Mouse (Mus musculus): ENCODE data around the gene Lactb. TPM values are rescaled to one million over a fixed set of nuclear protein-coding genes. Genes with fewer than 3 reads are reported as not detected.

Gene Lactb
- 10.8 and 11.2 TPM in 2 replicates for polyA plus RNA-seq (2015; fragmentation: Nextera tagmentation; extraction: Ambion mirVana)

DNA sequence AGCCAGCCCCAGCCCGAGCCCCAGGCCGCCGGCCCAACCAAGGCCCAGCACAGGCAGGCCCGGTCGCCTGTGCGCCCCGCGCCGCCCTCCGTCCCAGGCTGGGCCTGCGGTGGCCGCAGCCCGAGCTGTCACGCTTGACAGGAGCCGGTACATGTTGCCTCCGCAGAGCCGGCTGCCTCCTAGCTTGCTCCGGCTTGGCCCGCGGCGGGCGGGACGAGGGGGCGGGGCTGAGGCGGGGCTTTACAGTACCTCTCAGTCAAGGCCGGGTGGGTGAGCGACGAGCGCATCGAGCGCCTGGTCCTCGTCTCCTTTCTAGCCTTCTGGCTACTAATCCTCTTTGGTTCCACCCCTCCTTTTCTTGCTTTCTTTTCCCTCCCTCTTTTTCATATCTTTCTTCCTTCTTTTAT lies at the start of gene Lactb:
Gene Lactb (minus strand): TSS at position 246 of the 407 bp plus-strand sequence.
- Histone ChIP-seq H3K27ac (peak within 1 kb of the TSS; percentile 93), H3K4me3 (peak within 1 kb of the TSS; percentile 99), H3K9ac (peak within 1 kb of the TSS; percentile 97), H3K9me3 (no peaks in the 10 kb centered on the region), H3K36me3 (replicated peaks) (peaks cover 10% of the 10 kb centered on the region), H3K27me3 (replicated peaks) (no peaks in the 10 kb centered on the region), H3K4me1 (peaks cover 14% of the 10 kb centered on the region), H3K4me2 (peak within 1 kb of the TSS; percentile 68)
- peak; percentile 99 for ATAC-seq (replicated peaks)
- WGBS, result 0% methylated on average over 29 of the region's 32 CpGs

DNA sequence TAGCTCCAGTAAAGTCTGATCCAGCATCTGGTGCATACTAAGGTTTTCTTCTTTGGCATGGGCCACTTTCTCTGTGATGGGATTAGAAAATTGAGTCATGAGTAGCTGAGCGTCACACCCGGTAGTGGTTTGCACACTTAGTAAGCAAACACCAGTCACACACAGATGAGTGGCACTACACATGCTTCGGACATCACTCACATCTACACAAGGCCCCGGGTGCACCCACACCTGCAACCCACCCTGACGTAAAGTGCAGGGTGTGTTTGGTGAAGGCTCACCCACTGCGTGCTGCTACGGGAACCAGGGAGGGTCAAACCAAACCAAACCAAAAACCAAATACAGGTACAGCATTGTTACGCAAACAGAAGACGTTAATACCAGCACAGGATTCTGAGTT lies 48.1 kb upstream of the Lactb start:
- no peaks in the 10 kb centered on the region for H3K4me1 ChIP-seq
- peaks cover 14% of the 10 kb centered on the region for H3K36me3 ChIP-seq (replicated peaks)
- no peak overlapping the region for H3K4me3 ChIP-seq
- no peak overlapping the region for H3K27ac ChIP-seq
- no peaks in the 10 kb centered on the region for H3K27me3 ChIP-seq (replicated peaks)
- no peaks in the 10 kb centered on the region for H3K9me3 ChIP-seq
- ATAC-seq (replicated peaks), result no peak
- no peak overlapping the region for H3K4me2 ChIP-seq
- no peak overlapping the region for H3K9ac ChIP-seq
- WGBS, result 96% methylated on average over 9 of the region's 9 CpGs

DNA sequence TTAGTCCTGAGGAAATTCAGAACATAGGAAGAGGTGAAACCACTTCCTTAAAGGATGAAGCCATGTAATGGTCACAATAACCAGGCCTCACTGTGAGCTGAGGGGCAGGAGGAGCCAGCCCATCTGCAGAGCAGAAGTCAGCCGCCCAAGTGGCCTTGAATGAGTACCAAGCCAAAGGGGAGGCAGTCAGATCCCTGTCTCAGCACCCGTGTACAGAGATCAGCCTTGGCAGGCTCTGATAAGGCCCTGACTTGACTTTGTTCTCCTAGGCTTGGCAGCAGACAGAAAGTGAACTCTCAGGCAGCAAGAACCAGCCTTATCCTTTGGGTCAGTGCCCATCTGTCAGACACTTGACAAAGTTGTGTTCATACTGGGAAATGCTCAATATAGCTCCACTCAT lies 44.8 kb upstream of the Lactb start:
- peaks cover 9% of the 10 kb centered on the region; the same call in 1 of the 2 replicates for H3K36me3 ChIP-seq (replicated peaks)

DNA sequence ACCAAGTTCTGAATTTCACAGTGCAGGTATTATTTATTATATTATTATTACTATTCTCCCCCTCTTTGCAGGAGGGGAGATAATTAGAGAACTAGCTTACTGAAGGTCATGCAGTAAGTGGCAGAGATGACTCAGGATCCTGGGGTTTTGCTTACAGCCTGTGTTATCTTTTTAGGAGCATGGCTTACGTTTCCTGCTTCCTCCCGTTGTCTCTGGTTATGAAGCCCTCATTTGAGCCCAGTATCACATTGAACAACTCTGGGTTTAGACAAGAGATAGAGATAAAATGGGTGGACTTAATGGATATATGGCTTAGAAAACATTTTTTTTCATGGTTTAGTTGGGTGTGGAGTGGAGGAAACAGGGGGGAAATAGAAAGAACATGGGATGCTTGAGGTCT lies 38.2 kb upstream of the Lactb start:
- no peak overlapping the region for H3K4me3 ChIP-seq
- no peaks in the 10 kb centered on the region for H3K27me3 ChIP-seq (replicated peaks)
- no peak overlapping the region for H3K4me2 ChIP-seq
- no peak overlapping the region for H3K9ac ChIP-seq
- H3K27ac ChIP-seq, result no peak overlapping the region
- H3K9me3 ChIP-seq, result no peaks in the 10 kb centered on the region
- WGBS, result 86% methylated on average over 2 of the region's 2 CpGs
- H3K36me3 ChIP-seq (replicated peaks), result no peaks in the 10 kb centered on the region
- H3K4me1 ChIP-seq, result no peaks in the 10 kb centered on the region
- no peak for ATAC-seq (replicated peaks)

More for the DNA sequence above, 44.8 kb upstream of the Lactb start:
- Histone ChIP-seq H3K27ac (no peak overlapping the region), H3K27me3 (replicated peaks) (no peaks in the 10 kb centered on the region), H3K4me1 (no peaks in the 10 kb centered on the region), H3K9me3 (no peaks in the 10 kb centered on the region), H3K9ac (no peak overlapping the region), H3K4me2 (no peak overlapping the region), H3K4me3 (no peak overlapping the region)
- WGBS, result 86% methylated on average over 2 of the region's 2 CpGs
- ATAC-seq (replicated peaks), result no peak

DNA sequence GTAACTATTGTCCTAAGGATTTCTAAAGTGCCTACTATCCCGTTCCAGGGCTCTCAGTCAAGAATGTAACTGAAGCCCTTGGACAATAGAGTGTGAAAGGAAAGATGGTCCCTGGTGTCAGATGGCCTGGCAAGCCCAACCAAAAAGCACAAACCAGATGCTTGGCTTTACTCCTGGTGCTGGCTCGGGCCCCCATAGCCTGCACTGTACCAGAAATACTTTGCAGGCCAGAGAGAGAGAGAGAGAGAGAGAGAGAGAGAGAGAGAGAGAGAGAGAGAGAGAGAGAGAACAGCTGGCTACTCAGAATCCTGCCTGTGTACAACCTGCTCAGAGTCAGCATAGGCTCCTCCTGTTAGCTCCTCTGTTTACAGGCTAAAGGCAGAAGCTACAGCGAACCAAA lies 37.2 kb upstream of the Lactb start:
- H3K27me3 ChIP-seq (replicated peaks), result no peaks in the 10 kb centered on the region
- H3K9ac ChIP-seq, result no peak overlapping the region
- H3K4me3 ChIP-seq, result no peak overlapping the region
- H3K4me2 ChIP-seq, result no peak overlapping the region
- H3K27ac ChIP-seq, result no peak overlapping the region
- ATAC-seq (replicated peaks), result no peak
- no peaks in the 10 kb centered on the region for H3K36me3 ChIP-seq (replicated peaks)
- H3K4me1 ChIP-seq, result no peaks in the 10 kb centered on the region
- 54% methylated on average over 3 of the region's 3 CpGs for WGBS
- H3K9me3 ChIP-seq, result no peaks in the 10 kb centered on the region

DNA sequence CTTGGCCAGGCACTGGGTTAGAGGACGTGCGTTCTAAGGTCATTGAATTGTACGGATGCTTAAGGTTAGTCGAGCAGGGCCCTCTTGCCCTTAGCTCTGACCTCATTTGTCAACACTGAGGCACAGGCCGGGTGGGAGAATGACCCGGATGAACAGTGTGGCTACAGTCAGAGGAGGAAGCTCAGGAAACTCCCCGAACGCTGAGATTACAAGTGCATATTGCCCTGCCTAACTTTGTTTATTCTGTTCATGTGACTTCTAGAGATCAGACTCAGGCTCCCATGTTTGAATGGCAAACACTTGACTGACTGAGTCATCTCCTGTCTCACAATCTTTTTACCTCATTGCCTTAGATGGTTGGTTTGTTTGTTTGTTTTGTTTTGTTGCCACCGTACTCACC lies 36.2 kb upstream of the Lactb start:
- H3K36me3 ChIP-seq (replicated peaks), result no peaks in the 10 kb centered on the region
- no peaks in the 10 kb centered on the region for H3K9me3 ChIP-seq
- no peak for ATAC-seq (replicated peaks)
- H3K27ac ChIP-seq, result no peak overlapping the region
- no peaks in the 10 kb centered on the region for H3K27me3 ChIP-seq (replicated peaks)
- H3K4me2 ChIP-seq, result no peak overlapping the region
- 85% methylated on average over 9 of the region's 9 CpGs for WGBS
- no peaks in the 10 kb centered on the region for H3K4me1 ChIP-seq
- no peak overlapping the region for H3K9ac ChIP-seq
- no peak overlapping the region for H3K4me3 ChIP-seq

DNA sequence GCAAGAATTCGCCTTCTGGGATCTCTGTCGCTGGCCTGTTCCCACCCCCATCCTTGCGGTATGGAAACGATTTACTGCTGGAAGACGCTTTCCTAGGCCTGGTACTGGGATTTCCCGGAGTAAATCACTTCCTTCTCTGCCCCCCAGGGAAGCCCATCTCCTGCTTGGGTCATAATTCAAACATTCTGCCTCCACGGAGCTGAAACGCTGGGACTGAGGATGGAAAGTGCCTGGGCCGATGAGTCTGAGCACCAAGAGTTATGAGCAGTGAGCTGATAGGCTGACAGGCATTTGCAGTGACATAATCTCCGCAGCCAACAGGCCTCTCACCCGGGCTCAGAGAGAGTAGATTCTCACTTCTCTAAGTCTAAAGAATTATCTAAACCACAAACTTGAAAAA lies 33.5 kb upstream of the Lactb start:
- no peaks in the 10 kb centered on the region for H3K36me3 ChIP-seq (replicated peaks)
- no peaks in the 10 kb centered on the region for H3K27me3 ChIP-seq (replicated peaks)
- H3K4me2 ChIP-seq, result no peak overlapping the region
- H3K4me3 ChIP-seq, result no peak overlapping the region
- ATAC-seq (replicated peaks), result no peak
- no peaks in the 10 kb centered on the region for H3K9me3 ChIP-seq
- no peak overlapping the region for H3K27ac ChIP-seq
- H3K4me1 ChIP-seq, result no peaks in the 10 kb centered on the region
- H3K9ac ChIP-seq, result no peak overlapping the region
- 60% methylated on average over 11 of the region's 11 CpGs for WGBS

DNA sequence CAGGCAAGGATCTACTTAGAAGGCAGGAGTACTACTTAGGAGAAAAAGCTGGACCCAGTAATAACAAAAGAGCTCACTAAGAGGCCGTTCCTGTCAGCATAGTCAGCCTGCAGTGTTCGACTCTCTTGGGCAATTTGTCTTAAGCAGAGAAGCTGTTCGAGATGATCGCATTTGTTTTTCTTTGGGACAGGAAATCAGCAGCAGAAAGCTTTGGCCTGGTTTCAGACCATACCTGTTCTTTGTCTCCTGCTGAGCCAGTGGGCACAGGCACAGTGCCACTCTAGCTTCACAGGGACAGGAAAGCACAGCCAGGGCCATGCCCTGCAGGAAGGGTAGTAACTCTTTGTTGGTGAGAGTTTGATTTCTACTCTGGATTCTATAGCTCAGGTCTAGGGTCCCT lies 31.1 kb upstream of the Lactb start:
- H3K4me3 ChIP-seq, result no peak overlapping the region
- no peaks in the 10 kb centered on the region for H3K4me1 ChIP-seq
- WGBS, result 78% methylated on average over 4 of the region's 4 CpGs
- no peak for ATAC-seq (replicated peaks)
- no peaks in the 10 kb centered on the region for H3K36me3 ChIP-seq (replicated peaks)
- H3K9ac ChIP-seq, result no peak overlapping the region
- H3K4me2 ChIP-seq, result no peak overlapping the region
- H3K27ac ChIP-seq, result no peak overlapping the region
- H3K27me3 ChIP-seq (replicated peaks), result no peaks in the 10 kb centered on the region
- no peaks in the 10 kb centered on the region for H3K9me3 ChIP-seq

DNA sequence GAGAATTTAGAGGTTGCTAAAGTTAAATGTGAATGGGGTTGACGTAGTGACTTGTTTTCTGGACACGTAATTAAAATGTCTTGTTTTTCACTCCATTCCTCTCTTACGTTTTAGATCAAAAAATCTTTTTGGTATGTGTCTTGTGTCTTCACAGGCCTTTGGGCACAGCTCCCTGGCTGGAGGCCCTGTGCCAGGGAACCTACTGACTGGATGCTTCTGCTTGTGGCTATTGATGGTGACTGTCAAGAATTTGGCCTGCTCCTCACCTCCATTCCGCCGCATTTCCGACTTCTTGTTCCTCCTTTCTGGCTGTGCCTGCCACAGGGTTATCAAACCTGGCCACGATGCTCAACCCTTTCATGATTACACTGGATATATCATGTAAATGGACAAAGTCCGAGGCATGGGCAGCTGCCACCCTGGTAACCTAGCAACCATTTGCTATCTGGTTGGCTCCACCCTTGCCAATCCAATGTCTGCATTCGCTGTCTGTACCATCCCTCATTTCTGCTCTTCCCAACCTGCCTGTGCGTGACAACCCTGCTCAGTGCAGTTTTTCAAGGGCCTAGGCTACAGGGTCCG lies 30.0 kb upstream of the Lactb start:
- H3K36me3 ChIP-seq (replicated peaks), result no peaks in the 10 kb centered on the region
- H3K9ac ChIP-seq, result no peak overlapping the region
- no peak overlapping the region for H3K4me3 ChIP-seq
- WGBS, result 73% methylated on average over 11 of the region's 11 CpGs
- H3K27me3 ChIP-seq (replicated peaks), result no peaks in the 10 kb centered on the region
- no peak overlapping the region for H3K4me2 ChIP-seq
- no peaks in the 10 kb centered on the region for H3K9me3 ChIP-seq
- no peak overlapping the region for H3K27ac ChIP-seq
- no peaks in the 10 kb centered on the region for H3K4me1 ChIP-seq
- ATAC-seq (replicated peaks), result no peak

DNA sequence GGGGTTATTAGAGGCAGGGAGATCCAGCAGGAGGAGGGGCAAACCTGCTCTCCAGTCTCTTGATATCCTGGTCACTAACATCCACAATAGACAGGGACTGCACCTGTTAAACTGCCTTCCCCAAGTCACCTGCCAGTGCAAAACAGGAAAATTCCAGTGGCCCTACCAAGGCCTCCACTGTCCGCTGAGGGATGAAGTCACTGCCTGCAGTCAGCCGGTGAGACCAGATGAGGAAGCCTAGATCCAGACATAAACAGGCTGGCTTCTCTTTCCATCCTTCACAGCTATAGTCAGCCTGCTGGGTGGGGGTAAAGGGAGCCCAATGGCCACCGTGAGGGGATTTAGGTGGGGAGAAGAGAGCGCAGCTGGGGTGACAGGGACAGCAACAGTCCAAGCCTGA lies 28.4 kb upstream of the Lactb start:
- no peak overlapping the region for H3K4me3 ChIP-seq
- H3K9me3 ChIP-seq, result no peaks in the 10 kb centered on the region
- no peaks in the 10 kb centered on the region for H3K4me1 ChIP-seq
- no peak overlapping the region for H3K9ac ChIP-seq
- H3K27me3 ChIP-seq (replicated peaks), result no peaks in the 10 kb centered on the region
- H3K36me3 ChIP-seq (replicated peaks), result no peaks in the 10 kb centered on the region
- no peak overlapping the region for H3K4me2 ChIP-seq
- WGBS, result 53% methylated on average over 4 of the region's 4 CpGs
- no peak for ATAC-seq (replicated peaks)
- no peak overlapping the region for H3K27ac ChIP-seq

DNA sequence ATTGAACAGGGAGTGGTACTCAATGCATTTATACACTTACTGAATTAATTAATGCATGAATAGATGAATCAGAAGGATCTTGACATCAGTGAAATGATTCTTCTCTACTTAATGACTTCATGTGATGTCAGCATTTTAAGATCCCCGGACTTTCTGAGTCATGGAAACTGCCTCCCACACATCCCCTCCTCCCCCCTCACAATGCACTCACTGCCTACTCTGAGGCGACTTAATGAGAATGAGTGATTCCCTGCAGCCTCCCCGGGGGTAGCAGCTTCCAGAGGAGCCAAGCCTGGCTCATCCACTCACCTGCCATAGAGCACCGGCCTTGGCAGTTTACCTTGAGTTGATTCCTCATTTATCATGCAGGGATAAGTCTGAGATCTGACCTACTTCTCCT lies 27.9 kb upstream of the Lactb start:
- no peaks in the 10 kb centered on the region for H3K27me3 ChIP-seq (replicated peaks)
- H3K27ac ChIP-seq, result no peak overlapping the region
- no peak overlapping the region for H3K4me2 ChIP-seq
- no peak overlapping the region for H3K9ac ChIP-seq
- no peaks in the 10 kb centered on the region for H3K9me3 ChIP-seq
- no peak overlapping the region for H3K4me3 ChIP-seq
- WGBS, result 33% methylated on average over 4 of the region's 4 CpGs
- ATAC-seq (replicated peaks), result no peak
- no peaks in the 10 kb centered on the region for H3K4me1 ChIP-seq
- no peaks in the 10 kb centered on the region for H3K36me3 ChIP-seq (replicated peaks)

DNA sequence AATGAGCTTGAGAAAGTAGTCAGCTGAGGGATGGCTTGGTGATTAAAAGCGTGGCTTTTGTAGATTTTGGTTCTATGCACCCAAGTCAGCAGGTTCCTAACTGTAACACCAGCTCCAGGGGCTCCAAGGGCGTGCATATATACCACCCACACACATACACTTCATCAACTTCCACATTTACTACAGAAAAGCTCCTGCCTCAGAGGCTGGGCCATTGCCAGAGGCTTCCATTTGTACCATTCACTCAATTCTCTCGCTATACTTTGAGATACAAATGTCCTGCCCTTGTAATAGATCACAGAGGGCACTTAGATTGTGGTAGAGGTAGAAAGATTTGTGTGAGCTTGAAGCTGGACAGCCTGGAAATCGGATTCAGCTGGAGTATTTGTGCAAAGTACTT lies 26.2 kb upstream of the Lactb start:
- Histone ChIP-seq H3K27ac (no peak overlapping the region), H3K9me3 (no peaks in the 10 kb centered on the region), H3K27me3 (replicated peaks) (no peaks in the 10 kb centered on the region), H3K4me3 (no peak overlapping the region), H3K9ac (no peak overlapping the region), H3K4me2 (no peak overlapping the region), H3K36me3 (replicated peaks) (no peaks in the 10 kb centered on the region), H3K4me1 (no peaks in the 10 kb centered on the region)
- 81% methylated on average over 4 of the region's 4 CpGs for WGBS
- ATAC-seq (replicated peaks), result no peak

DNA sequence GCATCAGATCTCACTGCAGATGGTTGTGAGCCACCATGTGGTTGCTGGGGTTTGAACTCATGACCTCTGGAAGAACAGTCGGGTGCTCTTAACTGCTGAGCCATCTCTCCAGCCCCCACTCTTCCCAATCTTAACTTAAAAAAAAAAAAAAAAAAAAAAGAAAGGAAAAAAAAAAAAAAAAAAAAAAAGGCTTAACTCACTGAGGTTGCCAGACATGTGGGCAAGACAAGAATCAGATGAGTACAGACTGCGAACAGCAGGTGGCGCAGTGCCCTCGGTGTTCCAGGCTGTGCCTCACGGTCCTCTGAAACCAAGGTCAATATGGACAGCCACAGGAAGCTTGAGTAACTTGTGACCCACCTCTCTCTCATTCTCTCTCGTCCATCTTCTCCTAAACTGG lies 25.8 kb upstream of the Lactb start:
- Histone ChIP-seq H3K36me3 (replicated peaks) (no peaks in the 10 kb centered on the region), H3K4me1 (no peaks in the 10 kb centered on the region), H3K27ac (no peak overlapping the region), H3K27me3 (replicated peaks) (no peaks in the 10 kb centered on the region), H3K9ac (no peak overlapping the region), H3K9me3 (no peaks in the 10 kb centered on the region), H3K4me3 (no peak overlapping the region), H3K4me2 (no peak overlapping the region)
- ATAC-seq (replicated peaks), result no peak
- 3% methylated on average over 6 of the region's 6 CpGs for WGBS

Measured in midbrain, embryonic 15.5 days (tissue).